Mouse (Mus musculus): ENCODE data around the gene Sumo1. TPM values are rescaled to one million over a fixed set of nuclear protein-coding genes. Genes with fewer than 3 reads are reported as not detected.

Sumo1 gene
- polyA plus RNA-seq, 2 experiments from 2014 or later: 471 to 552 TPM

- no peak for ATAC-seq
These were observed 78.3 kb downstream of the Sumo1 start for GRCm38 (mm10) chr1:59592359-59592758.

DNA sequence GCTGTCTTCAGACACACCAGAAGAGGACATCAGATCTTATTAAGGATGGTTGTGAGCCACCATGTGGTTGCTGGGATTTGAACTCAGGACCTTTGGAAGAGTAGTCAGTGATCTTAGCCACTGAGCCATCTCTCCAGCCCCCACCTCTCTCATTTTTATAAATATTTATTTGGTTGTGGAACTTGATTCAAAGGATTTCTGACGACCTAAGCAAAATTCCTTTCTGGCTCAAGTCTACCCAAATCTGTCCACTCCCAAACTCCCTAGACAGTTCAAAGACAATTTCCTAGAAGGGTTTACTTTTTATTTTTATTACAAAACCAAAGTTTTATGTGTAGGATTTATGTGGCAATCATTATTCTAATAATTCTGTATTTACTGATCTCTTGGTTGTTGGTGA lies 81.4 kb downstream of the Sumo1 start:
- ATAC-seq: no peak

GRCm38 (mm10) chr1:59584656-59585410 lies 85.8 kb downstream of the Sumo1 start:
- ATAC-seq: peak; percentile 79

DNA sequence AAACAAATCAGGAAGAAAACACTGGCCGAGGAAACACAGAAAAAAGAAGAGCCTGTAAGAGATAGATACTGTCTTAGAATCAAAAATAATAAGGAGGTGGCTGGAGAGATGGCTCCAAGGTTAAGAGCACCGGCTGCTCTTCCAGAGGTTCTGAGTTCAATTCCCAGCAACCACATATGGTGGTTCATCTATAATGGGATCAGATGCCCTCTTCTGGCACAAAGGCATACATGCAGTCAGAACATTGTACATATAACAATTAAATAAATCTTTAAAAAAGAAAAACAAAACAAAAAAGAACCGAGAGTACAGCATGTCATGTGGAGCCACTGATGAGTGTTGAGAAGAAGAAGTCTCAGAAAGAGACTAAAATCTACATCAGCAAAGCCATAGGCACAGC lies 89.8 kb downstream of the Sumo1 start:
- no peak for ATAC-seq

GRCm38 (mm10) chr1:59580131-59580751 lies 90.4 kb downstream of the Sumo1 start:
- no peak for ATAC-seq

DNA sequence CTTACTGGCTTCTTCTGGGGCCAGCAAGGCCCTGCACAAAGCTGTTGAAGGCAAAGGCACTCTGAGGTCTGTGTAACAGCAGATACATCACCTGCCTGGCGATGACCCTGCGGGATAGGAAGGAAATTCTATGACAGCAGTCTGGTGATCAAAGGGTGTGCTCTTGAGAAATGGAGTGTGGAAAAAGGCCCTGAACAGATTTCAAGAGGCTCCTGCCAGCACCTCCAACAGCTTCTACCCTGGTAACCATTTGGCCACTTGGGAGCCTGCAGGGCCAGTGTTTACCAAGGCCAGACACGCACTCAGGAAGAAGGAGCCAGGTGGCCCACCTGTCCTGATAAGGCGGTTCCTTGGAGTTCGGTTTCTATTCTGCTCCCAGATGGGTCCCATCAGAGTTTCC lies 91.3 kb downstream of the Sumo1 start:
- no peak for ATAC-seq

DNA sequence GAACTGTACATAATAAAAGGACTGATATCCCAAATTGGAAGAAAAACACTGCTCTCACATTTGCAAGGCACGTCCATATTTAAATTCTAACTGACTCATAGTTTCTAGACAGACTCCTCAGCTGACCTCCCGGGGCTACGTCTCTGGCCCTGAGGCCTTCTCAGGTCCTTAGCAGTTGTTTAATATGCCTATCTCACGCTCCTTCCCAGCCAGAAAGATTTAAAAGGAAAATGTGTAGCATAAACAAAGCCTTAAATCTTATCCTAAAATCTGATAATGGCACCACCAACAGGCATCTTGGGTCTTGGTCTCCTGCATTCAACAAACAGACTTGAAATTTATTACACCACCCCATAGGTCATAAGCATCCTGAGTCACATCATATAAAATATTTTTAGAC lies 91.9 kb downstream of the Sumo1 start:
- ATAC-seq: no peak

GRCm38 (mm10) chr1:59574262-59575187 lies 96.1 kb downstream of the Sumo1 start:
- no peak for ATAC-seq

GRCm38 (mm10) chr1:59573843-59574242 lies 96.8 kb downstream of the Sumo1 start:
- ATAC-seq: no peak

- ATAC-seq: no peak
These were observed 99.1 kb downstream of the Sumo1 start for GRCm38 (mm10) chr1:59571502-59571901.

GRCm38 (mm10) chr1:59570767-59571166 lies 99.9 kb downstream of the Sumo1 start:
- no peak for ATAC-seq

- no peak for ATAC-seq
These were observed 101.3 kb downstream of the Sumo1 start for GRCm38 (mm10) chr1:59569301-59569700.

DNA sequence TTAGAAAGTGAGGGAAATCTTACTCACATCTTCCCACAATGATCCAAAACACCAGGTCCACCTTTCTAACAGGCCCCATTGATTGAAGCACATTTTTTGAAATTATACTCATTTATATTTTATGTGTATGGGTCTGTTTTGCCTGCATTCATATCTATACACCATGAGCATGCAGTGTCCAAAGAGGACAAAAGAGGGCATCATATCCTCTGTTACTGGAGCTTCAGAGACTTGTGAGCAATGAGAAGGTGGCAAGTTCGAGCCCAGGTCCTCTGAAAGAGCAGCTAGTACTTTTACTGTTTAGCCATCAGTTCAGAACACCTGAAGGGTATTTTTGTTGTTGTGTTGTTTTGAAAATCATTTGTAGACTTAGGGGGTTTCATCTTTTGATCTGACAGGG lies 102.4 kb downstream of the Sumo1 start:
- ATAC-seq: no peak

DNA sequence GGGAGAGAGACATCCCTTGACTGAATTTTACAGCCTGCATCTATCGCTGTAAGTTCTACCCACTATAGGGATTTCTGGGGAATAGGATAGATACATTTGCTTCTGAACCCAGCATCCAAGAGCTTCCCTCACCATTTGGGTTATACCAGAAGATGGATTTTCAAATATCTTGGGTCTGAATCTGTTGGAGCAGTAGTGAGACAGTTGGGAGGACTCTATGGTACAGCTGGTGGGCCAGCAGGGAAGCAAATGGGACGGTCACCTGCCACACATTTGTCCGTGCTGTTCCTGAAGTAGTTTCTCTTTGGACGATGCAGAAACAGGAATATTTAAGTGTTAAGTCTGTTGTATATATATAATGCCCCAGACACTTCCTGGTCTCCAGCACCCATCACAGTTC lies 103.1 kb downstream of the Sumo1 start:
- ATAC-seq: no peak

- no peak for ATAC-seq
These were observed 103.7 kb downstream of the Sumo1 start for GRCm38 (mm10) chr1:59566926-59567325.

DNA sequence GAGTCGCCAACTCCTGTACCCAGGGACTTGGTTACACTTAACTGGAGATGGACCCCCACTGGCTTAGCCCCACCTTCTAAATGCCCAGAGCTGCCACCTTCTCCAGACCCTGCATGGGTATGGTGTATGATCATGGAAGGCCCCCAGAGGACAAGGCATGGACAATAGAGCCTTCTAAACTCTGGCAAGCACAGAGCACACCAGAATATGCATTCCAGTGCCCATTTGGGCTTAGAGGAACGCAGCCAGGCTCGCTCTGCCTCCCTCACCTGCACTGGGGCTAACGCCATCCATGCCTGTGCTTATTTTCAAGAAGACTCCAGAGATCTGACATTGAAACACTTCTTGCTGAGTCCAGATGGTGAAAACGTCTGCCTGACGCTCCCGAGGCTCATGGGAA lies 104.4 kb downstream of the Sumo1 start:
- no peak for ATAC-seq

DNA sequence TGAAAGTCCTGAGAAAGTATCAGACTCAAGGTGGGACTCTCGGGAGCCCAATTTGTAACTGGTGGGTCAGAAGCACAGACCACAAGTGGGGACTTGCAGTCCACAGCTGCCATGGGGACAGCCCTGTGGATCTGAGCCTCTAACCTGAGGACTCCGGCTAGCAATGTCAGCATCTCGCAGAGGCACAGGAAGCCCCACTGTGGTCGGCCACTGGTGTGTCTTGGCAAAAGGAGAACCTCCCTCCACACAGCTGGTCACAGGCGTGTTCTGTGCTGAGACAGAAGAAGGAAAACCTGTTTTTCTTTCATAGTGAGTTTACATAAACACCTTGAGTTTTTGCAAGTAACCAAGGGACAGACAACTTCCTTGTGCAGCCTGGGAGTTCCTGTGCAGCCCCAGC lies 104.8 kb downstream of the Sumo1 start:
- ATAC-seq: peak; percentile 21

DNA sequence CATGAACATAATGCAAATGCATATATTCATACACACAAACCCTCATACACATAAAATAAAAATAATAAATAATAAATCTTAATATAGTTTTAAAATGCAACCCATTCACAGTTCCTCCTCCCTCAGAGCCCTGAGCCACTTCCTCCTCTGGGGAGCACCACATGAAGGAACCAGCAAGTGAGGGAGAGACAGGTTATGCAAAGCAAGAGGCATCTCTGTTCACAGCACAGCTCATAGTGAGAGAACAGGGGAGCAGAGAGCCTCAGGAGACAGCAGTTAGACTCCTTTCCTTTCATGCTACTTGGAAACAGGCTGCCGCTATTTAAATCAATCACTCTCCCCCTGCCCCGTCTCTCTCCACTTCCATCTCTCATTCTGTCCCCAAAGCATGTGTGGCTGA lies 107.1 kb downstream of the Sumo1 start:
- peak; percentile 47 for ATAC-seq

GRCm38 (mm10) chr1:59553708-59554107 lies 116.9 kb downstream of the Sumo1 start:
- ATAC-seq: no peak

DNA sequence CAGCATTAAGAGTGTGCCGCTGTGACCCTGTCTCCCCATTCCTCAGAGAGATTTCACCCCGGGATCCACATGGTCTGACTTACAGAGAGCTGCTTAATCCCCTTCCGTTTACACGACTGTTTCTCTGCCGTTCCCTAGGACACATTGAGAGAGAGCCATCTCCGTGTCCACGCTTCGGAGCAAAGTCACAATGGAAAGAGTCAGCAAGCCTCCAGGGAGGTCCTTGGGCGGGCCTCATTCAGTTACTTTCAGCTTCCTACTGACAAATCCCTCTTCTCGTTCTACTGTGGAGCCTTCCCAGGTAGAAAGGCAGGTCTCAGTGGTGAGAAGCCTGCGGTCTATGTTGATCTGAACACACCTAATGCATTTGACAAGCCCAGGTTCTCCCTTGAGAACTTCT lies 119.6 kb downstream of the Sumo1 start:
- ATAC-seq: no peak

GRCm38 (mm10) chr1:59550227-59550626 lies 120.4 kb downstream of the Sumo1 start:
- no peak for ATAC-seq

GRCm38 (mm10) chr1:59549036-59549675 lies 121.5 kb downstream of the Sumo1 start:
- no peak for ATAC-seq

DNA sequence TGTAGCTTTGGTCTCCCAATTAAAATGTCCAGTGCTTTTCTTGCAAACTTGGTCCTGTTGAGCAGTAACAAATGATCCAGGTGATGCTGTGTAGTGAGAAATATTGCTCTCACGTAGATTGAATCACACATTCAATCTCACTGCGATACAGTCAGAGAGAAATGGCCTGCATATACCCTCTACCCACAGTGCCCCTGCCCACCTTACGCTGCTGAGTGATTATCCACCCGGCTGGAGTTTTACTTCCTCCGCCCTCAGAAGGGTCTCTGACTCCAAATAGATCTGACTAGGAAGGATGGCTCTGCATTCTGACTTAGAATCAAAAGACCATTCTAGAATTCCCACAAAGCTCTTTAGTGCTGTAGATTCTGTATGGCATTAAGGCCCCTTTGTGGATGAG lies 122.1 kb downstream of the Sumo1 start:
- ATAC-seq: no peak
